10 mouse cellular contexts compared by ENCODE assay signal in the genomic region with DNA sequence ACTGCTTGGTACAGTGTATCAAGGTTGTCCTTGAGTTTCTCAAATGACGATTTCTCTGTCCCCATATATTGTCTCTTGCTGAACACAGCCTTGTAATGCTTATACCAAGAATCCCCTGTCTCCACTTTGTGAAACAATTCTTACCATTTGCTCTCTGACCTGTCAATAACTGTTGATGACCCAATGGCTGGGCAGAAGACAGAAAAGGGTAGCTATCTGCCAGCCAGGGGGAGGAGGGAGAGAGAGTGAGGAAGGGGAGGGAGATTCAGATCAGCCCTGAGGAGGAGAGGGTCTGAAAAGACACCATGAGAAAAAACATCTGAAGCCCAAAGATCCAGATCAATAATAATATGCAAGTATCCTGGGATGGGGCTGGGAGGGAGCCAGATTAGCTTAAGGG. TPM values are rescaled to one million over a fixed set of nuclear protein-coding genes. Genes with fewer than 3 reads are reported as not detected.
"Had no signal": no experiment of that assay in that cellular context is flagged by ENCODE, and none has a peak within 500 bp of the region (broad histone marks: within the 10 kb centered on the region; RNA-seq: fewer than 3 reads in every experiment).

No protein-coding gene starts in this region.

- H3K27me3 ChIP-seq: kidney, embryonic 15.5 days; limb, embryonic 15.5 days had no signal

- H3K4me2 ChIP-seq: kidney, embryonic 15.5 days; limb, embryonic 12.5 days; limb, embryonic 15.5 days; liver, embryonic 11.5 days; lung, embryonic 14.5 days had no signal

- H3K9me3 ChIP-seq: limb, embryonic 15.5 days had no signal

- ATAC-seq: liver, postnatal 0 days had no signal

- H3K36me3 ChIP-seq: kidney, embryonic 15.5 days; limb, embryonic 12.5 days; limb, embryonic 15.5 days had no signal

- H3K9ac ChIP-seq: kidney, embryonic 15.5 days; limb, embryonic 12.5 days; limb, embryonic 15.5 days; liver, embryonic 14.5 days; liver, postnatal 0 days; lung, embryonic 14.5 days had no signal

- H3K27ac ChIP-seq: kidney, embryonic 15.5 days; limb, embryonic 12.5 days; limb, embryonic 15.5 days; liver, embryonic 14.5 days; macrophage had no signal

- H3K4me3 ChIP-seq: kidney, embryonic 15.5 days; limb, embryonic 12.5 days; limb, embryonic 15.5 days had no signal

RNA-seq across cellular contexts. Expression of a gene that starts 37.9 kb away (rescaled TPM):
- total RNA-seq: megakaryocyte, adult 5-6 weeks had no signal
- polyA plus RNA-seq: limb, embryonic 12.5 days; liver, postnatal 0 days; lung, embryonic 14.5 days; macrophage; neural tube, embryonic 11.5 days had no signal
